Mouse (Mus musculus) neural tube, embryonic 11.5 days (tissue): ENCODE data around the gene Dexi. TPM values are rescaled to one million over a fixed set of nuclear protein-coding genes. Genes with fewer than 3 reads are reported as not detected.

Source experiments
- ATAC-seq: fragments of 200-750 bp; cut with Nextera tagmentation; 2 replicates; pipeline ENCODE4 v1.8.0; 2017; ENCODE audit warnings: moderate number of reproducible peaks, mild to moderate bottlenecking, moderate TSS enrichment, moderate library complexity; ENCODE audit not compliant: insufficient read depth, low FRiP score, low TSS enrichment
- DNase-seq: peaks from one replicate; pipeline ENCODE4 v3.0.0-alpha.2; 2015; ENCODE audit warnings: low spot score
- H3K27ac ChIP-seq: fragments of 300-500 bp; sonication (generic); 2 replicates; pipeline ENCODE4 v1.5.1; 2014; ENCODE audit warnings: low read depth, mild to moderate bottlenecking, low read length
- H3K27me3 ChIP-seq: fragments of 300-500 bp; sonication (generic); 2 replicates; pipeline ENCODE4 v1.6.1; 2014; ENCODE audit warnings: mild to moderate bottlenecking, low read length, mixed read lengths; ENCODE audit not compliant: control insufficient read depth, insufficient read depth
- H3K36me3 ChIP-seq: fragments of 300-500 bp; sonication (generic); 2 replicates; pipeline ENCODE4 v1.6.1; 2014; ENCODE audit warnings: mild to moderate bottlenecking, low read length, moderate library complexity, mixed read lengths; ENCODE audit not compliant: control insufficient read depth, insufficient read depth
- H3K4me1 ChIP-seq: fragments of 300-500 bp; sonication (generic); 2 replicates; pipeline ENCODE4 v1.6.1; 2014; ENCODE audit warnings: low read length, mixed read lengths; ENCODE audit not compliant: control insufficient read depth, insufficient read depth
- H3K4me2 ChIP-seq: fragments of 300-500 bp; sonication (generic); 2 replicates; pipeline ENCODE4 v1.6.1; 2014; ENCODE audit warnings: low read depth, mild to moderate bottlenecking, moderate library complexity
- H3K4me3 ChIP-seq: fragments of 300-500 bp; sonication (generic); 2 replicates; pipeline ENCODE4 v1.5.1; 2014; ENCODE audit warnings: low read depth, low read length
- H3K9ac ChIP-seq: fragments of 300-500 bp; sonication (generic); 2 replicates; pipeline ENCODE4 v1.6.1; 2014; ENCODE audit warnings: mild to moderate bottlenecking, low read length
- H3K9me3 ChIP-seq: fragments of 300-500 bp; sonication (generic); 2 replicates; pipeline ENCODE4 v1.6.1; 2016; ENCODE audit warnings: low read length; ENCODE audit not compliant: control insufficient read depth
- WGBS: fragments of 180-500 bp; shearing (Covaris S2); extraction: QIAGEN DNeasy Blood & Tissue Kit; methylation state at CpG from one replicate; pipeline ENCODE4 v1.1.7; 2014; 5-methylcytosine and 5-hydroxymethylcytosine counted together
- polyA plus RNA-seq: library from polyadenylated mRNA; unstranded; fragments of >200 nt; fragmentation: Nextera tagmentation; extraction: Ambion mirVana; gene quantifications from 2 replicates; pipeline ENCODE4 v1.2.1, GENCODE M21; 2014

The Dexi gene
- polyA plus RNA-seq, 1 experiment from 2014 or later: 24.1 TPM

GRCm38 (mm10) chr16:10495824-10496298, 47.0 kb downstream of the Dexi start:
- no peaks in the 10 kb centered on the region for H3K27me3 ChIP-seq
- WGBS: 73% methylated on average over 2 of the region's 2 CpGs
- no peak for DNase-seq

GRCm38 (mm10) chr16:10492587-10492986, 50.3 kb downstream of the Dexi start:
- no peak for ATAC-seq
- DNase-seq: no peak
- WGBS: 86% methylated on average over 3 of the region's 3 CpGs

More at GRCm38 (mm10) chr16:10495824-10496298, 47.0 kb downstream of the Dexi start:
- H3K27ac ChIP-seq: no peak overlapping the region
- no peak overlapping the region for H3K4me3 ChIP-seq
- no peaks in the 10 kb centered on the region for H3K9me3 ChIP-seq
- H3K4me2 ChIP-seq: no peak overlapping the region
- H3K36me3 ChIP-seq: no peaks in the 10 kb centered on the region
- H3K4me1 ChIP-seq: no peaks in the 10 kb centered on the region
- H3K9ac ChIP-seq: no peak overlapping the region
- no peak for ATAC-seq

GRCm38 (mm10) chr16:10491716-10492115, 51.1 kb downstream of the Dexi start:
- H3K9ac ChIP-seq: no peak overlapping the region
- ATAC-seq: no peak
- H3K9me3 ChIP-seq: no peaks in the 10 kb centered on the region
- H3K4me1 ChIP-seq: no peaks in the 10 kb centered on the region
- 89% methylated on average over 4 of the region's 4 CpGs for WGBS
- H3K36me3 ChIP-seq: no peaks in the 10 kb centered on the region
- no peaks in the 10 kb centered on the region for H3K27me3 ChIP-seq
- H3K27ac ChIP-seq: no peak overlapping the region
- no peak overlapping the region for H3K4me2 ChIP-seq
- no peak for DNase-seq
- no peak overlapping the region for H3K4me3 ChIP-seq

More at GRCm38 (mm10) chr16:10492587-10492986, 50.3 kb downstream of the Dexi start:
- no peak overlapping the region for H3K4me3 ChIP-seq
- no peaks in the 10 kb centered on the region for H3K36me3 ChIP-seq
- H3K9ac ChIP-seq: no peak overlapping the region
- no peak overlapping the region for H3K4me2 ChIP-seq
- no peaks in the 10 kb centered on the region for H3K4me1 ChIP-seq
- H3K27me3 ChIP-seq: no peaks in the 10 kb centered on the region
- H3K27ac ChIP-seq: no peak overlapping the region
- no peaks in the 10 kb centered on the region for H3K9me3 ChIP-seq

GRCm38 (mm10) chr16:10490503-10491150, 52.2 kb downstream of the Dexi start:
- H3K9me3 ChIP-seq: no peaks in the 10 kb centered on the region
- whole genome bisulfite sequencing: 87% methylated on average over 18 of the region's 18 CpGs
- H3K27ac ChIP-seq: no peak overlapping the region
- no peak overlapping the region for H3K4me3 ChIP-seq
- no peak for ATAC-seq
- no peaks in the 10 kb centered on the region for H3K36me3 ChIP-seq
- H3K4me2 ChIP-seq: no peak overlapping the region
- H3K4me1 ChIP-seq: no peaks in the 10 kb centered on the region
- H3K27me3 ChIP-seq: no peaks in the 10 kb centered on the region
- H3K9ac ChIP-seq: no peak overlapping the region
- DNase-seq: no peak

- H3K27ac ChIP-seq: no peak overlapping the region
- DNase-seq: no peak
- no peak for ATAC-seq
- H3K9me3 ChIP-seq: no peaks in the 10 kb centered on the region
- 25% methylated on average over 13 of the region's 14 CpGs for WGBS
- H3K9ac ChIP-seq: no peak overlapping the region
- H3K4me3 ChIP-seq: no peak overlapping the region
- no peaks in the 10 kb centered on the region for H3K36me3 ChIP-seq
- H3K4me1 ChIP-seq: no peaks in the 10 kb centered on the region
- H3K27me3 ChIP-seq: no peaks in the 10 kb centered on the region
- H3K4me2 ChIP-seq: peak overlapping the region; percentile 1; the same call in 1 of the 2 replicates
Observed at GRCm38 (mm10) chr16:10489904-10490457, 52.9 kb downstream of the Dexi start.

- Histone ChIP-seq H3K9ac (no peak overlapping the region), H3K27me3 (no peaks in the 10 kb centered on the region), H3K9me3 (no peaks in the 10 kb centered on the region), H3K4me3 (no peak overlapping the region), H3K27ac (no peak overlapping the region), H3K36me3 (no peaks in the 10 kb centered on the region), H3K4me2 (peak overlapping the region; percentile 1; the same call in 1 of the 2 replicates), H3K4me1 (no peaks in the 10 kb centered on the region)
- no peak for DNase-seq
- WGBS: 8% methylated on average over 9 of the region's 9 CpGs
- no peak for ATAC-seq
Observed at GRCm38 (mm10) chr16:10489483-10489882, 53.4 kb downstream of the Dexi start.

- no peak overlapping the region for H3K4me3 ChIP-seq
- DNase-seq (no peak), ATAC-seq (no peak)
- H3K27me3 ChIP-seq: no peaks in the 10 kb centered on the region
- H3K9me3 ChIP-seq: no peaks in the 10 kb centered on the region
- H3K4me2 ChIP-seq: no peak overlapping the region
- H3K9ac ChIP-seq: no peak overlapping the region
- WGBS: 78% methylated on average over 7 of the region's 7 CpGs
- no peaks in the 10 kb centered on the region for H3K4me1 ChIP-seq
- H3K27ac ChIP-seq: no peak overlapping the region
- no peaks in the 10 kb centered on the region for H3K36me3 ChIP-seq
Observed at GRCm38 (mm10) chr16:10488769-10489481, 53.9 kb downstream of the Dexi start.

- no peak for ATAC-seq
- no peaks in the 10 kb centered on the region for H3K9me3 ChIP-seq
- no peak for DNase-seq
- no peaks in the 10 kb centered on the region for H3K4me1 ChIP-seq
- no peak overlapping the region for H3K9ac ChIP-seq
- no peak overlapping the region for H3K27ac ChIP-seq
- no peaks in the 10 kb centered on the region for H3K27me3 ChIP-seq
- no peak overlapping the region for H3K4me3 ChIP-seq
- 86% methylated on average over 8 of the region's 8 CpGs for WGBS
- H3K4me2 ChIP-seq: no peak overlapping the region
- no peaks in the 10 kb centered on the region for H3K36me3 ChIP-seq
Observed at GRCm38 (mm10) chr16:10487895-10488493, 54.9 kb downstream of the Dexi start.
